Mouse (Mus musculus) heart, adult 8-10 months (tissue): ENCODE results near the gene Lrsam1. TPM values are rescaled to one million over a fixed set of nuclear protein-coding genes. Genes with fewer than 3 reads are reported as not detected.

Experiments used
- DNase-seq: peaks from one replicate; pipeline ENCODE4 v3.0.0; 2022; ENCODE audit warnings: low spot score
- total RNA-seq, 4 experiments: library from RNA; stranded (reverse); gene quantifications; 2 replicates each; pipeline ENCODE4 v1.2.4; 2022

Lrsam1 gene
- total RNA-seq, 4 experiments from 2014 or later: 13.1 to 21.8 (median 17.5) TPM

- DNase-seq: no peak
Measured at GRCm38 (mm10) chr2:32895606-32896106, 65.8 kb downstream of the Lrsam1 start.

GRCm38 (mm10) chr2:32894097-32894496 lies 67.3 kb downstream of the Lrsam1 start:
- no peak for DNase-seq

DNA sequence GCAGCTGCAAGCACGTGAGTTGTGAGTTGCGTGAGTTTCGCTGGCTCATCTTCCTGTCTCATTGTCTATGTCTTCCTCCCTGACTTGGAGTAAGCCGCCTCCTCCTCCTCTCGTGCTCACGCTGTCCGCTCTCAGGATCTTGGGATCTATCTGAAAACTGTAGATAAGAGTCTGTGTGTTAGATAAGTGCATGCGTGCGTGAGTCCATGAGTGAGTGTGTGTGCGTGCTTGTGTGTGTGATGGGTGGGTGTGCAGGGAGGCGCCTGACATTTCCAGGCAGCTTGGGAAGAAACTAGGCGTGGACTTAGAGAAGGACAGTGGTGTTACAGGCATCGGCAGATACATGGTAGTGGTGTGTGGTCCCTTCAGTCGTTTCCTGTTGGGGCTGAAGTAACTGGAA lies 68.9 kb downstream of the Lrsam1 start:
- DNase-seq: no peak

DNA sequence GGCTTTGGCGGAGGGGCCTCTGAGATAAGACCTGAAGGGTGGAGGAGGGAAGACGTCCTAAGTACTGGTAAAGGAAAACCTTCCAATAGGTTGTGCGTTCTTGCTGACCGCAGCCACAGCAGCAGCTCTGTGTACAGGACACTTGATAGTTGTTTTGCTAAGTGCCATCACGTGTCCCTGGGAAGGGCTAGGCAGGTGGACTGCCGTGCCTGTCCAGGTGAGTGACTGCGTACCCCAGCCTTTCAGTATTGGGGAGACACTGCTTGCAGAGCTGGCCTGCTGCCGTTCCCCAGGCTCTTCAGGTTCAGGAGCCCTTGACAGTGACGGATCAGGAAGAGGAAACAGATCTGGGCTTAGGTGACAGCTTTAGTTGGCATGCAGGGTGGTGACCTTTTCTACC lies 70.1 kb downstream of the Lrsam1 start:
- DNase-seq: no peak

DNA sequence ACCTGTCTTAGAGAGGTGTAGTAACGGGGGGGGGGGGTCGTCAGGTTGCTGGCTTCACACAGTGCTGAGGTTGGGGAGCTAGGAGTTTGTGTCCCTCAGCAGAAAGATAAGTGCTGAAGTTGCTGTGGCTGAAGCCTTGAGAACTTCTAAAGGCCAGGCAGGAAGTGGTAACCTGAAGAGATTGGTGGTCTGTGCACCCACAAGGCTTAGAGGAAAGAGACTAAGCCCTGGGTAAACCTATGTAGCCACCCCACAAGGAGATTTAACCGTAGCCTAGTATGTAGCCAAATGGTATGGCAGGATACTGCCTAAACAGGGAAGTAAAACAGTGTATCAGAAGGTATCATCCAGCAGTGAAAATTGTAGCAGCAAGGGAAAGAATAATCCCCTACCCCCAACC lies 71.1 kb downstream of the Lrsam1 start:
- DNase-seq: no peak

DNA sequence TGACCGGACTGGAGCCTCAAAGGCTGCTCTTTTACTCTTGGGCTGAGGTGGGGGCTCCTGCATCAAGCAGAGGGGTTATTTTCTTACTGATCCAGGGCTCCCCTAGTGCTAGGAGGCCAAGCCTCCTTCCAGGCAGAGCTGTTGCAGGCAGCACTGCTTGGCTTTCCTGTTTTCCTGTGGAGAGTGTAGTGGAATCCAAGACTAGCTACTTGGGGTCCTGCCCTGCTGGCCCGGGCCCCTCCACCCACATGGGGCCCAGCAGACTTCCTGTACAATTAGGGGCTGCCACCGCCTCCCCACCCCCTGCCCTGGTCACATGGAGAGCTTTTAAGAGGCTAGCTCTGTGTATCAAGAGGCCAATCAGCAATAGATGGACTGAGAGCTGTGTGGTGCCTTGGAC lies 72.9 kb downstream of the Lrsam1 start:
- DNase-seq: no peak

DNA sequence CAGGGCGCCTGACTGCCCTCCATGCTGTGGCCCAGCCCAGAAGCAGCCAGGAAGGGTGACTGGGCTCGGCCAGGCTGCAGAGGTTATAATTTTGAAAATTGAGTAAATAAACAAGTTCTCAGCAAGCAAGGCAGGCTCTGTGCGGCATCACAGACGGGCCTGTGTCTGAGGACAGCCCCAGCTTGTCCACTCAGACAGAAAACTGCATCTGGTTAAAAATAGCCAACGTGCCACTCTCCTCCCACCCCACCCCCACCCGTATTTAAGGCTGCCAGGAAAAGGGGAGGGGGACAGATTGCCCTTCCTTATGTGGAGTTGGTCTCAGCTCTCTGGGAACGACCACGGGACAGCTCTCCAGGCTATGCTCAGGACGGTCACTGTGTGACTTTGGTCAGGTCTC lies 73.4 kb downstream of the Lrsam1 start:
- DNase-seq: no peak

GRCm38 (mm10) chr2:32884745-32885144 lies 76.7 kb downstream of the Lrsam1 start:
- DNase-seq: no peak

DNA sequence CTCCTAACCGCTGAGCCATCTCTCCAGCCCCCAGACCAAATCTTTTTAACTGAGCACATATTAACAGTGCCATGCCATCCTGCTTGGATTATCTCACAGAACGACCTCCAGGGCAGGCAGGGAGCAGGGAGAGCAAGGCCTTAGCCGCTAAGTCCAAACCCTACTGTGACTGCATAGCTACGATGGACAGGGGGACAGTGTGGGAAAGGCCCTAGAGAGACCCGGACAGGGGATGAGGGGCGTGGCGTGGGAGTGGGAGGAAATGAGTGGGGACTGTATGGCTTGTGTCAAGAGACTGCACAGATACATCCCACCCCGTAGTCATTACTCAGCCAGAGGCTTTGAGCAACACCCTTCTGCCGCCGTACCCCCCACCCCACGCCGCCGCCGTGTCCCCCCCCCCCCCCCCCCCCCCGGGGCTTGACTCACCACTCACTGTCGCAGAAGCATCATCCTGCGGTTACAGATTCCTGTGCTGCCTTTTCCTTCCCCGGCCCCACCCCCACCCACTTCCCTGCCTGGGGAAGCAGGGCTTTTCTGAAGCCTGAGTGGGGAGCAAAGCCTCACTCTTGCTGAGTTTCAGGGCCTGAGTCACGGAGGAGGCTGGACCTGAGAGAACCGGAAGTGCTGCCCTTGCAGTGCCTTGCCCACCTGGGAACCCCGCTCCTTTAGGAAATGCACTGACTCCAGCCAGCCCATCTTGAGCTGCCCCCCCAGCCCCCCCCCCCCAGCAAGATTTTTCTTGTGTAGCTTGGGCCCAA lies 79.0 kb downstream of the Lrsam1 start:
- DNase-seq: no peak

DNA sequence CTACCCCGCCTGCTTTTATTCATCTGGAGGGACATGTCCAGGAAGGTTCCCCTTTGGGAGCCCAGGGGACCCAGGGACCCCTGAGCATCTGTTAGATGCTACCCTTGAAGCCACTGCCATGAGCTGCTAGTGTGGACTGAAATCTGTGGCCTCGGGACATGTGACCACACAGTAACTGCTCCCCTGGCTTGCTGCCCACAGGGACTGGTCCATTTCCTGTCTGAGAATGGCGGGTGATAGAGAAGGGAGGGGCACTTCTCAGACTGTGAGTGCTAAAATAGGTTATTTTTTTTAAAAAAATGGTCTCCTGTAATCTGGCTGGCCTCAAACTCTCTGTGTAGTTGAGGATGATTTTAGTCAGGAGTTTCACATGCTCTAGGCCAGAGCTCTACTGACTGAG lies 79.7 kb downstream of the Lrsam1 start:
- peak; percentile 85 for DNase-seq

GRCm38 (mm10) chr2:32881054-32881453 lies 80.4 kb downstream of the Lrsam1 start:
- no peak for DNase-seq

DNA sequence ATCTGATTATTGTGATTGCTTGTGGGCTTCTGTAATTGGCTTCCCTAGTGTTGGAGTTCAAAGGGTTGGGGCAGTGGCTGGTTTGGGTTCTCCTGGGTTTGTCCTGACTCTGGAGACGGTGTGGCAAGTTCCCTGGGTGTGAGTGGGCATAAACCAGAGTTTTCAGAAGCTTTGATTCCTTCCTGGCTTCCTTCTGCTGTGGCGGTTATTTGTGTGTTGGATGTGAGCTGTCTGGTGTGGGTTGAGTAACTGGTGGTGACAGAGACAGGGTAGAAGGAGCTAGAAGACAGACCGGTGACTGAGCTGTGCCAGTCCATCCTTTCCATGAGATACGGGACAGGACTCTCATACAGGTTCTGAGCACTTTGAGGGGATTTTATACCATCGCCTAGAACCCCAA lies 81.8 kb downstream of the Lrsam1 start:
- DNase-seq: no peak

- DNase-seq: no peak
Measured at GRCm38 (mm10) chr2:32878396-32878795, 83.0 kb downstream of the Lrsam1 start.

DNA sequence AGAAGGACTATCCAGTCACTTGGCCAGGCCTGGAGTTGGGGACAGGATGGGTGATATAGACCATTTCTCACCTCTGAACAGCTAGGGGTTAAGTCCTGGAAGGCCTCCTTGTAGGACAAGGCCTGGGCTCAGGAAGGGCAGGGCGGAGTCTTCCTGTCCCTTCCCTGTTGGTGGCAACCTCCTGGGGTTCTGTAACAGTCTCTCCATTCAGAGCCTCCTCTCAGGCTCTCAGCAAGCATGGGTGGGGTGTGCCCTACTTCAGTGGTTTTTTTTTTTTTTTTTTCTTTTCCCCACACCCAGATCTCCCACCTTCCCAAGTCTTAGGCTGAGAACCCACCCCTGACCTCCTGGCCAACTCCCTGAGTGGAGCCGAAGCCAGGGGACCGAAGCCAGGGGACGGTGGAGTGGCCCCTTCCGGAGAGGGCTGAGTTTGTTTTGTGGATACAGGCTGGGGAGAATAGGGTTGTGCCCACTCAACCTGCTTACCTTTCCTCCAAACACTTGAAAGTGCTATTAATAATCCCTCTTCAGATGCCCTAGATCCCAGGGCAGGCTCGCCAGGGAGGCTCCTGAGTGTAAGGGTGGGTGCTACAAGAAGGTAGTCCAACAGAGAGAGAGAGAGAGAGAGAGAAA lies 83.5 kb downstream of the Lrsam1 start:
- DNase-seq: no peak

DNA sequence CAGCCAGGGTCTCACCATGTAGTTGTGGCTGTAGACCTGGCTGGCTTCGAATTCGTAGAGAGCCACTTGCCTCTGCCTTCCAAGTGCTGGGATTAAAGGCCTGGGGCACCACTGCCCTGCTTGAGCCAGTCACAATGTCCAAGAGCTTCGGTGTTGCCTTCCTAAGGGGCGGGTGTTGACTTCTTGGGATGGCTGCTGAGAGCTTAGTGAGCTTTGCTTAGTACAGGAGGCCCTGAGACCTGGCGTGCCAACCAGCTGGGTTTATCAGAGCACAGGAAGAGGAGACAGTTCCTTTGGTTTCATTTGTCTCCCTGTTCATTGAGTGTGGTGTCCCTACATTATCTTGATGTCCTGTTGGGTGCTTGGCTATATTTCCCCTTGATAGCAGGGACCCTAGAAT lies 84.1 kb downstream of the Lrsam1 start:
- DNase-seq: no peak

DNA sequence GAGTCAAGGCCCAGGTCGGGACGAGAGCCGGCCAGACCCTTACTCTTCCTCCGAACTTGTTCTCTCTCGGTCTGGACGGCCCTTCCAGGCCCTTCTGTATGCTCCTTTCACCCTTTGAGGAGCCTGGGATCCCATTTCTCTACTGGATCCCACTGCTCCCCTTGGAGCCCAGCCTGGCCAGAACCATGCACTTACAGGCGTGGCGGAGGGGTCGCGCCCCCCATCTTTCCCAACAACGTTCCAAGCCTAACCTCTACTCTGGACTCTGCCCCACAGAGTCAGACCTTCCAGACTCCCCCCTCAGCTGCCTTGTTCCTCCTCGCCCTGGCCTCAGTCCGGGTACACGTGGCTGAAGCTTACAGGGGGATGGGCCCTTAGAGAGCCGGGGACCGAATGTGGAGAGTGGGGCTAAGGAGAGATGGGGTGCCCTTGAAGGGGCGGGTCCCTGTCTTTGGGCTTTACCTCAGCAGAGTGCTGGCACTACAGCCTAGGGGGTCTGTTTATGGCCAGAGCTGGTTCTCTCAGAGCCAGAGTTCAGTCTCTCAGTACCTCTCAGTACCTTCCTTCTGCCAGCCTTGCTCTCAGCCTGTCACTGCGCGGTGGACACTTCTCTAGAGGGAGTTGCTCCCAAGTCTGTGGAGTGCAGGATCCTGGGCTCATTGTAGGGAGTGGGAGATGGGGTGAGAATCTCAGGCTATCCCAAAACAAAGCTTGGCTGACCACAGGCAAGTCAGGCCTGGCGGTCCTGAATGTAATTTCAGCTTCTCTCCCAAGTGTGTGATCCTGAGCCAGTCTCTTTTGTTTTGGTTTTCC lies 84.7 kb downstream of the Lrsam1 start:
- no peak for DNase-seq

GRCm38 (mm10) chr2:32875675-32876489 lies 85.5 kb downstream of the Lrsam1 start, which contains the start of gene Fam129b:
Fam129b (plus strand) TSS chr2:32876114.
- DNase-seq: peak; percentile 87
